Mouse (Mus musculus) CH12F3 (cell line): ENCODE results near the gene Tmc7.

Experiments used
- in situ Hi-C: fragments of 300-500 bp; cut with MboI; formaldehyde crosslinking; loops from 2 replicates; pipeline ENCODE4 v1.14.3; 2020; ENCODE audit warnings: low sequenced_read_pairs

The Tmc7 gene

DNA sequence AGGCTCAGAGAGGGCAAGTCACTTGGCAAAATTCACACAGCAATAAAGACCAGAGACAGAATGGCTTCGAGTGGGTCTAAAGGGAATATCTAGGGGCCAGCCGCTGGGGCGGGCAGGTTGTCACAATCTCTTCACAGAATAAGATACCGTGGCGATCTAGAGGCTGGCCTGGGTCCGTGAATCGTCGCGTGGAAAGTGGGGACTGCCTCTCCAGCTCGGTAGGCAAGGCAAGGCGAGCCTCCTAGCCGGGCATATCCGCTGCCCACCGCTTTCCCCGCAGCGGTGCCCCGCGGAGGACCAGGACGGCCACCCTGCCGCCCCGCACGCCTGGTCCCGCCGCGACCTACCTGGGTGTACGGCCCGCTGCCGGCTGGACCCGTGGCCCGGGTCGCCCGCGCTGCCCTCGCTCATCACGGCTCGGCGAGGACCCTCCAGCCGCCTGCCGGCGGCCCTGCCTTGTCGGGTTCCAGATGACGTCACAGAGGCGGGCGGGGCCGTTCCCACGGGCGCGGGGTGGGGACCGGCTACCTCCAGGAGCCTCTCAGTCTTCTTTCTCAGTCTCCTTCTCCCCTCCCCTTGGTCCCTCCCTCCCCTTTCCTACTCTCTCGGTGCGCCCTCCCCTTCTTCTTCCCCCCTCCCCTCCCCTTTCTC, at the start of gene Tmc7:
Gene Tmc7, minus strand, starts transcription at position 480 of the 651 bp plus-strand sequence.
- in situ Hi-C loops: no loop called here

DNA sequence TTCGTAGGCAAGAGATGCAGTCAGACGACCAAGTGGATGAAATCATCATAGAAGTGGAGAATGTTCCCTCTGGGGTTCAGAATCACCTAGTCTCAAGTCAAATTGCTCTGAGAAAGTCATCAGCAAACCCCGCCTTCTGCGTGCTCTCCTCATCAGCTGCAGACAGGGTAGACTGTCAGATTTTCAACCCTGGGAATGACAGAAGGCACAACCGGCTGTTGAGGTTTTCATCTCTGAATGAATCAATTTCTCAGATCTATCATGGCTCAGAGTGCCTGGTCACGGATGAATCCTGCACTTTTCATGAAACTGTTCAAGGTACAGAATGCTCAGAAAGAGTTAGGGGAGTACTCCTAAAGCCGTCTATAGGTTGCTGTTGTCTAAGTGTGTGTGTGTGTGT, 49.4 kb upstream of the Tmc7 start:
- in situ Hi-C loops: no loop called here

DNA sequence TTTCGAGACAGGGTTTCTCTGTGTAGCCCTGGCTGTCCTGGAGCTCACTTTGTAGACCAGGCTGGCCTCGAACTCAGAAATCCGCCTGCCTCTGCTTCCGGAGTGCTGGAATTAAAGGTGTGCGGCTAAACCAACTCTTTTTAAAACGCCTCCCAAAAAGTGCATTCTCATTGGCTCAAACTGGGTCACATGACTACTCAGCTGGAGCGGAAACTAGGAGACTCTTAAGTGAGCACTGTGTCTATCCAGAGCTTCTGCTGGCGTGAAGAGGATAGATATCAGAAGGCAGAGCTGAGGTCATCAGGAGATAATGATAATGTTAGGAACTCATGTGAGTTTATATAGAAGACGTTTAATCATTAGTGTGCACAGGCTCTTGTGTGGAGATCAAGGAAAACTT, 48.6 kb upstream of the Tmc7 start:
- in situ Hi-C loops: no loop called here

DNA sequence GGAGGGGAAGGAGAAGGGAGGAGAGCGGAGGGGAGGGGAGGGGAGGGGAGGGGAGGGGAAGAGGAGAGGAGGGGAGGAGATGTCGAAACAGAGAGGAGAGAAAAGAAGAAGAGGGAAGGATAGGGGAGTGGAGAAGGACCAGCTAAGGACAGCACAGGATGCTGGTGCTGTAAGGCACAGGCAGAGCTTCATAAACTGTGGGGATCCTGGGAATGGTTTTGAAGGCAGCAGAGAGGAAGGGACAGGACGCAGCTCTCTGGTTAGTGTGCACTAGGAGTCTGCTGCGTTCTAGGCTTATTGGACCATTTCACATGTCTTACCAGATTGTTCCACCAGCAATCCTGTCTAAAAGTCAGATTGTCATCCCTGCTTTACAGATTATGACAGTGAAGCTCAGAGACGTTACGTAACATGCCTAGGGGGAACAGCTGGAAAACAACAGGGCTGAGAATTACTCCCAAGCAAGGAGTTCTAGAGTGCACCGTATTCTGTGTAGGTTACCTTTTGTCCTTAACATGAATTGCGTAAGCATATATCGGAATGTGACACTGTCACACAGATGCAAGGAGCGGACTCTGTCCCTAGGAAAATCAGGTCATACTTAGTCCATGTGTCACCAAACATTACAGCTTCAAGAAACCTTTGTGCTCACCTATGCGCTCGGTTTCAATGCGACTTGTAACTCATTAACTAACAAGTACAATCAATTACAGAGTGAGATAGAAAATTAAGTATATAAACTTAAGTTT, 43.2 kb upstream of the Tmc7 start:
- in situ Hi-C loops: no loop called here

DNA sequence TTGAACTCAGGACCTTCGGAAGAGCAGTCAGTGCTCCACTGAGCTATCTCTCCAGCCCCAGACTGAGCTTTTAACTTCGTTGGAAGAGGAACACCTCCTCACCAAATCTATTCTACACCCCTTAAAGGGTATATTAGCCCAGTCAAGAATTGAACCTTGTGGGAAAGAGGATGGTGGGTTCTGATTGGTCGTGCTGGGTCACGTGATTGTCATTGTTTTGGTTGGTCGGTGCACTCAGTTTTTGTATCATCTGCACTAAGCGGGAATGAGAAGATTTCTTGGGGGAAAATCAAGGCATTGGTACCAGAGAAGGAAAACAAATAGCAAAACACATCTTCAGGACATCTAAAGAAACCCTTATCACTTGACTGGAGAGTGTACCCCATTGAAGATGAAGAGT, 36.6 kb upstream of the Tmc7 start:
- in situ Hi-C loops: no loop called here

DNA sequence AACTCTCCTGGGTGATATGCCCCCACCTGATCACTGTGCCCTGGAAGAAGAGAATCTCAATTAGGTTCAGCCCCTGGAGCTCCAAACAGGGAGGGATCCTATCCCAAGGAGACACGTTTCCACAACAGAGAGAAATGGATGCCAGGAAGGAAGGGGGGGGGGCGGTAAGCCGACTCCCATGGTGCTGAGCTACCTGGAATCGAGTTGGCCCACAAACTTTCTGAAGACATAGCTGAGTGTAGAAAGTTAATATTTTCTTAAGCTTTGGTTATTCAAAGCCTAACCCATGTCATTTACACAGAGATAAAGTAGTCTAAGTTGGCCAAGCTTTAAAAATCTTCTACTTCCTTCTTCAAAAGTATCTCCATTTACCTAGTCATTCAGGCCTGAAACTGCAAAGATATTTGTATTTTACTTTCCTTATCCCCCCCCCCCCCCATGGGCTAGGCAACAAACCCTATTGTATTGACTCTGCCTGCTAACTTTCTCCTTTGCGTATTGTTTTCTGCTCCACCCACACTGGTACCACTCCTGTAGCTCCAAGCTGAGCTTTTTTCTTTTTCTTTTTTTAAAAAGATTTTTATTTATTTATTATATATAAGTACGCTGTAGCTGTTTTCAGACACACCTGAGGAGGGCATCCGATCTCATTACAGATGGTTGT, 35.8 kb upstream of the Tmc7 start:
- in situ Hi-C loops: no loop called here

DNA sequence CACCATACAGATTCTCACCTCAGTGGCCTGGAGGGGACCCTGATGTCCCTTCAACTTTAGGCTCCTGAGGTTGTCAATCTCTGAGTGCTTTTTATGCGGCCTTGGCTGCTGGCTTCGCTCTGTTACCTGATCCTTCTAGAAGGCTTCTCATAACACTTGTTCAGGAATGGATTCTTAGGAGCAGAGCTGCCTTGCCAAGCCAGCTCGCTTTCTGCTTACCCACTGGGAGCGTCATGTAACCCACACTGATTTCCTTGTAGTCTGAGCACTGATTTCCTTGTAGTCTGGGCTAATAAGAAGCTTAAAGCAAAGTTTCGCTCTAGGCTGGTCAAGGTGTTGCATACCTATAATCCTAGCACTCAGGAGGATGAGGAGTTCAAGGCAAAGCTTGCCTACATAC, 33.6 kb upstream of the Tmc7 start:
- in situ Hi-C loops: no loop called here

DNA sequence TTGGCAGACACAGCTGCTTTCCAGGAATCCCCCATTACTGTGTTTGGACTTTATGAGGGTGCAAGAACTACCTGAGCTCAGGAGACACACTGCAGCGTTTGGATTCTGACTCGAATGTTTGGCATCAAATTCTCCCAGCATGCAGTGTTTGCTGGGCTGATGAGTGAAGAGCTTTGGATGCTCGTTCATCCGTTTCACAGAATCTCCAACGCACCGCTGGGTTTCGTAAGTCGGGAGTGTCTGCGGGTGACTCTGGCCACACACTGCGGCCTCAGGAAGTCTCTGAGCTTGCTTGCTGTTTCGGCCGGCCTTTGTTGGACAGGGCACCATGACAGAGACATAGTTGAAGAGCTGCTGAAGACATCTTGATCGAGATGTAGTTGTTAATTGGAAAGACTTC, 29.5 kb upstream of the Tmc7 start:
- in situ Hi-C loops: no loop called here

DNA sequence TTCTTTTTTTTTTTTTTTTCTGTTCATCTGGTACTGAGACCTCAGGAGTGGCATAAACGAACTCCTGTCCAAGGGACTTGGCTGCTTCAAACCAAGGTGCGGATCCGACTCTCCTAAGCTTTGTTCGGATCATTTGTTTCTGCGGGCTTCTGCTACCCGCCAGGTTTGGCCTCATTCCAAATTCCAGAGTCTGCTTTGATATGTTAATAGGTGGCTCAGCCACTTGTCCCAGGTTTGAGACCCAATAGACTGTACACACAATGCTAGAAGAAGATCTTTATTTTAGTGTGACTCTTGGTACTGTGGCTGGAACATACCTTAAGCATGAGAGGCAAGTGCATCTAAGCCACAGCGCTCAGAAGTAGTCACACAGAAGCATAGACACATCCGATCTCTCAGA, 27.4 kb upstream of the Tmc7 start:
- in situ Hi-C loops: no loop called here

DNA sequence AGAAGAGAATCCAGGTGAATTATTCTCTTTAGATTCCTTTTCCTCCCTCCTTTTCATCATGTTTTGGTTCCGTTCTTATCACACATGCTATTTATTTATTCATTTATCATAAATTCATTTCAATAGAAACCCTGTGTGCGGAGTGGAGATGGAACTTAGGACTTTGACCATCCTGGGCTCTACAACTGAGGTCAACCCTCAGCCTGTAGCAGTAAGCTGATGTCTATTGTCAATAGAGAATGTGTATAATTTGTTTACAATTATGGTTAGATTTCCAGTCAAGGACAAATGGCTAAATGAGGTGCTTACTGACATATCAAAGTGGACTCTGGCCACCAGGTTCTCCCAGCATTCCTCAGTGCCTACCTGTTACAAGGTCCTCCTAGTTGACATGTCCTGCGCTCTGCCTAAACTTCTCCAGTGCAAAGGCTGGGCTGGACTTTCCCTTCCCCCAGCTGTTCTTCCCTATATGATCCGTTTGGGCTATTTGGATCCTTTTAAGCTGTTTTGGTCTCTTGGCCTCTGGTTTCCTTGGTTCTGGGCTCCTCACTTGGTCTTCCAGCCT, 26.7 kb upstream of the Tmc7 start:
- in situ Hi-C loops: no loop called here

DNA sequence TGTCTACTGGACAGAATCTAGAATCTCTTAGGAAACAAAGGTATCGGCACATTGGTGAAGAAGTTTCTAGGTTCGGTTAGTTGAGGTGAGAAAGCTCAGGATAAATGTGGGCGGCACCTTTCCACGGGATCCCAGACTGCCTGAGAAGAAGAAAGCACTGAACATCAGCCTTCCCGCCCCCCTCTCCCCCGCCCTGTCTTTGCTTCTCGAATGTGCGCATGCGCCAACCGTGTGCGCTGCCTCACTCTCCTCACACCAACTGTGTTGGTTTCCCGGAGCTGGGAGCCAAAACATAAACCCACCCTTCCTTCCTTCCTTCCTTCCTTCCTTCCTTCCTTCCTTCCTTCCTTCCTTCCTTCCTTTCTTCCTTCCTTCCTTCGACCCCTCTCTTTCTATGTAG, 26.2 kb upstream of the Tmc7 start:
- in situ Hi-C loops: no loop called here

DNA sequence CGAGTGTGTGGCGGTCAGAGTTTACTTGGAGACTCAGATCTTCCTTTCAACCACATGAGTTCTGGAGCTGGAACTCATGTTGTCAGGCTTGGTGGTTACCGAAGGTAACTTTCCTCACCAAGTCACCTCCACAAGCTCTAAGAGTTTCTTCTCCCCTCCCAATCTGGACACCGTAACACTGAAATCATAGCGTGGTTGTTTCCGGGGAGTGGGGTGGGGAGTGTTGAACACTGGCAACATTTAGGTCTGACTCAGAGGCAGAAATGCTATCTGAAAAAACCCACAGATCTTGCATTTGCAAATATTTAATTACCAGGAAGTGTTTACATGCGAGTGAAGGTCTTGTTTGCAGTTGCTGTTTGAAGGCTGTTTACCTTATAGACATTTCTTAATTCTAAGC, 25.3 kb upstream of the Tmc7 start:
- in situ Hi-C loops: no loop called here

DNA sequence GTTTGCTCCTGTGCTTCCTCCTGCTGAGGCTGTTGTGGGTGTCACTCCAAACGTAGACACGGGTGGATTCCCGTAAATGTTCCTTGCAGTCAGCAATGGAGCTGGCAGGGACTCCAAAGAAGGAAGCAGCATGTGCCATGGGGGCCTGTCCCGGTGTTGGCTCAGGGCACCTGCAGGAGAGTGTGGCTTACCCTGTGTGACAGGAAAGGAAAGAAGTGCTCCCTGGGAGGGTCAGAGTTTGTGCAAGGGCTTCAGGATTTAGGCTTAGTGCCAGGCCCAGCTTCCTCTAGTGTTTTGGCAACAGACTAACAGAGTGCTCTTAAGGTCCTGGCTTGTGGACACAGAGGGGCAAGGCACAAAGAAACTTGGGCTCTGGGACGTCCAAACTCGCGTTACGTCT, 20.3 kb upstream of the Tmc7 start:
- in situ Hi-C loops: no loop called here

DNA sequence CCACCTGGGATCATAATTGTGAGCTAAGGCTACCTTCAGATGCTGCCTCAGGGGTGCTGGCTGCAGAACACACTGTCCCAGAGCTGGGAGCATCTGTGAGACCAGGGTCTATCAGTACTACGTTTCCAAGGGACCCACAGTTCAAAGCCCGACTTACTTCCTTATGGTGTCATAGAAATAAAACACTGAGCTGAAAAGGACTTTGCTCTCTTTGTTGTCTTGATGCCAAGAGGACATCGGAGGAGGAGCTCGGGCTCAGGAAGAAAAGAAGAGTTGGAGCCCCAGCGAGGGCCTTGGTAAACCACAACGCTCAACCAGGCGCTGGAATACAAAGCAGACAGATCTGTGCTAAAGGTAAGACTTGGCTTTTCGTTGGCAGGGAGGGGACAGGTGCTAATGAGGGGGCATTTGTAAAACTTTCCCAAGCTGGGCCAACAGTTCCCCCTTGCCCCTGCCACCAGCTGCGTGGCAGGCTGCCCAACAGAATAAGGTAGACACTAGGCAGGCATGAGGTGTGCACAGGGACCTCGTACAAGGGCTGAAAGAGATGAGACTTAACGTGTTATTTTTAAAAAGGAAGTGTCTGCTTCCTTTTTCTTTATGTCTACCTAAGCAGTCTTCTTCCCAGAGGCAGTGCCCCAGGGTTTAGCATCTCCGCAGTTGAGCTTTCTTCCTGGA, 15.6 kb upstream of the Tmc7 start:
- in situ Hi-C loops: no loop called here

DNA sequence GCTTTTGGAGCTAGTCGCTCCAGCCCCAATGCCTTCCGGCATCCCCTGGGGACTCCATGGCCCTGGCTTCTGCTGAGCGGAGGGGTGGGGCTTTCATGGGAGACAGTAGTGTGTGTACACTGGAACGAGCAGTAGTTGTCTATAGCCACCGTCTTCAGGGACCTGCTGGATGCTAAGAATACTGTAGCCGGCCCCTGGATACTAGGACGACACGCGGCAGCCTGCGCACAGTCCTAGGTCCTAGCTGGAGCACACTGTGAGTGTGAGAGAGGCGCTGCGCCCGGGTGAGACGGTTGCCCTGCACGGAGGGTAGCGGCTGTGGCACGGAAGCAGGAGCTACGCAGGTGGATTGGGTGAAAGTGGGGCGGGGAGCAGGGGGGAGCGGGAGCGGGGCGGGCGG, 12.7 kb upstream of the Tmc7 start, which contains the start of gene Tmc5:
Gene Tmc5, plus strand, starts transcription at position 97 of the 400 bp plus-strand sequence.
- in situ Hi-C loops: no loop called here

DNA sequence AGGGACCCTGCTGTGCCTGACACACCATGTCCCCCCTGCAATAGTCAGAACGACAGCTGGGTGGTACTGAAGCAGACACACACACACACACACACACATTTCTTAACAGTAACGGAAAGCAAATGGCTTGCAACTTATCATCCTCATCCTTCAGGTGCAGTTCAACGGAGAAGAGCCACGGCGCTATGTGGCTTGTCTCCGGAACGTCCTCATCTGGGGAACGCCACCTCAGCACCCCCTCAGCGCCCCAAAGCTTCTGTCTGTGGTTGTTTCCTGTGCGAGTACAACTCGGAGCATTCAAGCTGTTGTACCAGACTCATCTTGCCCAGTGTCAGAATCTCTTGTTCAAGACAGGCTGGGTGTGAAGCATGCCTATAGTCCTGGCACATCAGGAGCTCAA, 11.7 kb upstream of the Tmc7 start:
- in situ Hi-C loops: no loop called here

DNA sequence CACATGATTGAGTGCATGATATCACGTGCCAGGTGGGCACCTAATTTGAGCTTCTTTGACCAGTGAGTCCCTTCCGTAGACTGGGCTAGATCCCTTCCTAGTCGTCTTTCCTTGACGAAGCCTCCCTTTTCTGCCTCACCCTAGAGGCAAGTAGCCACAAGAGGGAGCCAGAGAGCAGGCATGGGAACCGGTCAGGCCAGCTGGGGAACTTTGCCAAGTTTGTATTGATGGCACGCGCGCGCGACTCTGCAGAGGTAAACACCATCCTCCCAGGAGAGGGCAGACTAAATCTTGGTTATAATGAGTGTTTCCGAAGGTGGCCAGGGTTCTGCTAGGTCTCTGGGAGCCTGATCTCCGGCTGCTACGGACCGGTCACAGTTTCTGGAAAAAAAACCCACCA, 10.7 kb upstream of the Tmc7 start:
- in situ Hi-C loops: no loop called here

DNA sequence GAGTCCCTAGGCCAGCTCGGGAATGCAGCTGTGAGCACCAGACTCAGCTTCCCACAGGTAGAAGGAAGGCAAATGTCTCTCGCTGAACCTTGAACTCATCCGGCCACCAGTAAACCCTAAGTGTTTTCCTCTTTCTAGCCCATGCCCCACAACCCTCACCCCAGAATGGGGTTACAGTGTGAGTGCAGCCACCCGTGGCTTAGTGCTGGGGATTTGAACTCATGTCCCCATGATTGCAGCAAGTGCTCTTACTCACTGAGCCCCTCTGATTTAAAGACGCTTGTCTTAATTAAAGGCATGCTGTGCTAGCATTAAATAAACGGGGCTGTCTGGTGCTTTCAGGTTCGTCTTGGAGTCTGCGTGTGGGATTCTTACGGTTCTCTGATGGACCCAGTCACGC, 10.1 kb upstream of the Tmc7 start:
- in situ Hi-C loops: no loop called here

DNA sequence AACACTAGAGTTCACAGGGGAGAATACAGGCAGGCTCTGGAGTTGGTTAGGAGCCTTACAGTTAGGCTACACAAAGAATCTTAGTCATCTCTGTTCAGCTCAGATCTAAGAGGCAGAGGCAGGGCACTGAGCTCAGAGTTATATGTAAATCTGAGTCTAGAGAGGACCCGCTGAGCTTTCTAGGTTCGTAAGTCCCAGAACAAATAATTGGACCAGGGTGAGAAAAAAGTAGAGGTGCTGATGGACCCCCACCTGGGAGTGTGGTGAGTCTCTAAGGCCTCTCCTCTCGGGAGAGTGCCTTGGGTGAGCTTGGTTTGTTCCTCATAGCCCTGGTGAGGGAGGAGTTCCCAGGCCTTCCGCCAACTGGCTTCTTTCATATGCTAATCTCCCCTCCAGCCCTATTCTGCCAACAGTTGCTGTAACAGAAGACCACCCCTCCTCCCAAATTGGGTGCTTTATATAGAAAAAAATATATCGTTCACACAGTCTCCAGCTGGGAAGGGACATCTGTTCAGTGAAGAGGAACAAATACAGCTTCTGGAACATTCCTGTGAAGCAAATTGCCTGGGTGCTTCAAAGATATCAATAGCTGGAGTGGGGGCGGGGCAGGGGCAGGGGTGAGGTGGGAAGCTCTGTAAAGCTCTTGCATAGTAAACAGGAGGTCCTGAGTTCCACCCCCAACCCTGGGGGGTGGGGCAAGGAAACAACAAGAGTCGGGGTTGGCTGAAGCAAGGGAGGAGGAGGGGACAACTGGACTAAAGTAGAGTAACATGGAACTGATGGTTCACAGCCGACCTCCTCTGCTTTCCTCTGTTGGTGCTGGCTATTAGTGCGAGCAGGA, 9.3 kb upstream of the Tmc7 start:
- in situ Hi-C loops: no loop called here

DNA sequence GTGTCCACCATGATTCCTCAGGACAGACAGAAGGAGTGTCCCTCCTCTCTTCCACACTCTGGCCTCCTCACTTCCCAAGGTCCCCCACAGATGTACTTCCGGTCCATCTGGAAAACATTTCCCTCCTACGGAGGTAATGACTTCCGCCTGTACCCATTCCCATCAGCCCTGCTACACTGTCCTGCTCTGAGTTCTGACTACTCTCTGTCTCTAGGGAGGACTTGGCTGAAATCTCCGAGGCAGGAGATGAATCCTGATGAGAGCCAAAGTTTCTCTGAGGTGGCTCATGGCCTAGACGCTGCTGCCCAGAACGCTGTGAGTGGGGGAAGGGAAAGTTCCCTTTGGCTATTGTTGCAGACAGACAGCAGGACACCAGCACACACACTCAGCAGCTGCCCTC, 7.6 kb upstream of the Tmc7 start:
- in situ Hi-C loops: no loop called here
